Mouse (Mus musculus): ENCODE measurements around the gene Satb2. TPM values are rescaled to one million over a fixed set of nuclear protein-coding genes. Genes with fewer than 3 reads are reported as not detected.

Satb2 gene
- polyA plus RNA-seq (2015; fragmentation: Nextera tagmentation; extraction: Ambion mirVana), result 0.04 and 0.07 TPM in 2 replicates

GRCm38 (mm10) chr1:56978151-56978700 is at the start of gene Satb2:
Gene Satb2, minus strand, starts transcription at chr1:56978650.

Small RNAs within 50 kb of the gene (microRNA-seq; reads per million reads assigned to microRNA genes)
- gene Gm23943, result not detected

Measured in urinary bladder, postnatal 0 days (tissue).